Mouse (Mus musculus) MN1 (cell line): ENCODE measurements around the gene Tsnaxip1.
A peak's percentile ranks its signal among the peaks of the same experiment; 100 is the strongest.

Experiments used
- DNase-seq: peaks from one replicate; pipeline ENCODE4 v3.0.0-alpha.2; 2016; ENCODE audit warnings: low spot score

Gene Tsnaxip1

DNA sequence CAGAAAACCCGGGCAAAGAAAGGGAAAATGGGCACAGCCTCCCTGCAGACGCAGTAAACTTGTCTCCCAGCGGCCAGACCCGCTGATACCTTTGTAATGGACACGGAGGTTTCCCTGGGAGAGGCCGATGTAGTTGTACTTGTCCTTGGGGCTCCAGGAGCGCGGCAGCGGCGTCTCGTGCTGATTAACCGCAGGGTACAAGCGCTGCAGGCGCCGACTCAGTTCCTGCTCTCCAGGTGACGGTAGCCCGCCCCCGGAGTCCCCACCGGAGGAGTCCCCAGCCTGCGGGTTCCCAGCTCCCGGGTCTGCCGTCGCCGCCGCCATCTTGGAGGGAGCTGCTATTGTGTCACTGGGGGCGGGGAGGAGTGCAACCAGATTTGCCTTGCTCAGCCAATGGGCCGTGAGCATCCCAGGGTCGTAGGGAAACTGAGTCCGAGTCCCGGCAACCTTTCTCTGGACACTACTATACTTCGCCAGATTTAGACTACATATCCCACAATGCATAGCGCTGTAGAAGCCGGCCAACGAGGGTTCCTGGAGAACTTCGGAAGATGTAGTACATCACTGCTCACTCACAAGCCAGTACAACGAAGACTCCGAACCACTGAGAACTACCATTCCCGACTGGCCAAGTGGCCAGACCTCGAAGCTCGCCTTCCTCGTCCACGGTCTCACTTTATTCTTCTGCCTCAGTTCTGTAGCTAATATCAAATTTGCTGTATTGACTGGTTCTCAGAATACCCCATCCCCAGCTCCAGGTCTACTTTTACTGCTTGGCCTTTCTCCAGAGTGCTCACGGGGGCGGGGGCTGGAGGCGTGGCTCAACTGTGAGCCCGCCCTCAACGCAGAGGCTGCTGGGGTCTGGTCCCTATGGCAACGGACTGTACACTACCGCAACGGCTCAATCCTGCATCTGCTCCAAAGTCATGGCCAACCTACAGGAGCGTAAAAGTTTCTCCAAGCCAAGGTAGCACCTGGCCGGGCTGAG lies at the start of gene Tsnaxip1, which contains the start of gene Ranbp10:
Tsnaxip1 (plus strand) TSS at position 871 of the 988 bp plus-strand sequence.
Ranbp10 (minus strand) TSS at position 490 of the 988 bp plus-strand sequence.
- DNase-seq: peak; percentile 99

DNA sequence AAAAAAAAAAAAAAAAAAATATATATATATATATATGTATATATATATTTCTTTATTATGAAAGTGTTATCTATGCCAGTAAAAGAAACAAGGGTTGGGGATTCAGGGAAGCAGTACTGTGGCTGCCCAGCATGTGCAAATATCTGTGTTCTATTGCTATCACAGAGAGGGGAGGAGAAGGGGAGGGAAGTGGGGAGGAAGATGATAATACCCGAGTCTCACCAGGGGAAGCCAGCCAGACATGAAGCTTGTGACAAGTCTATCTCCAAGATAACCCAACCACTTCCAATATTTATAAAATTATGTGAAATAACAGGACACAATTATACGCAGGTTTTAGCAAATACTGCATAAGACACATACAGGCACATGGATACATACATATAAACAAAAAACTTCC lies 49.7 kb upstream of the Tsnaxip1 start:
- DNase-seq: no peak

DNA sequence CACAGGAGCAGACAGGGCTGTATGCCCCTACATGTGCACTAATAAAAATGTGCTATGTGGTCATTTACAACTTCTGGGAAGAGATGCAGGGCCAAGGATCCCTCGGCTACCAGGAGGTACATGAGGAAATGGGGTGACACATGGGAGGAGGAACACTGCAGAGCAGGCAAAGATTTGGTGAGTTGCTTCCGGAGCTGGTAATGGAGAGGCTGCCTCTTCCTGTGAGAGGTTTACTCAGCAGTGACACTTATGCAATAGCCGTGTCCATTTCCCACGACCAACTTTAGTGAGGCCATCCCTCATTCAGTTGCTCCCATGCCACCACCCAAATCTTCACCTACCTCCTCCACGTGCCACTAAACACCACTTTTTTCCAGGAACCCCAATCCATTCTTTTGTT lies 47.2 kb upstream of the Tsnaxip1 start:
- DNase-seq: no peak

DNA sequence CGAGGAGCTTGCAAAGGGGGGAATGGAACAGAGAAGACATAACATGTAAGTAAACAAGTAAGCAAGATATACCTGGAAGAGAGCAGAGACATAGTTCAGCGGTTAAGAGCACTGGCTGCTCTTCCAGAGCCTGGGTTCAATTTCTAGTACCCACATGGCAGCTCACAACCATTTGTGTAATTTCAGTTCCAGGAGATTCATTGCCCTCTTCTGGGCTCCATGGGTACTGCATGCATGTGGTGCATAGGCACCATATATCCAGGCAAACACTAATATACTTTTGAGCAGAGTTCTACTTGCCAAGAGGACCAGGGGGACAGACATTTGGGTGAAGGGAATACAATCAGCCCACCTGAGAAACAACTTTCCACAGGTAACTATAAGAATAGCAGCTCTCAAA lies 39.3 kb upstream of the Tsnaxip1 start:
- DNase-seq: peak; percentile 56

DNA sequence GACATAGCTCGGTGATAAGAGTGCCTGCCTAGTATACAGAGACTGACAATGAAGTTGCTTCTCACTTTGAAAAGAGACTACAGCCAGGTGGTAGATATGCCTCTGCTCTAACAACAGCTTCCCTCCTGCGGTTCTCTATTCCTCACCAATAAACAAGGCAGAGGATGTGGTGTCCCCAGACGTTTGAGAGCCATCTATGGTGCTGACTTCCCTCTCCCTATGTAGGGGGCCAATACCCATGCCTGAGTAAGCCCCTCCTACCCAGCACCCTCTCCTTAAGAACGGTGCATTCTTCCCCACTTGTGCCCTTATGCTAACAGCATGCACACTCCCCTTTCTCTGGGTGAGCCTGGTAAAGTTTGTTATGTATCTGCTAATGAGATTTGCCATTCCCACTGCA lies 38.6 kb upstream of the Tsnaxip1 start:
- no peak for DNase-seq

DNA sequence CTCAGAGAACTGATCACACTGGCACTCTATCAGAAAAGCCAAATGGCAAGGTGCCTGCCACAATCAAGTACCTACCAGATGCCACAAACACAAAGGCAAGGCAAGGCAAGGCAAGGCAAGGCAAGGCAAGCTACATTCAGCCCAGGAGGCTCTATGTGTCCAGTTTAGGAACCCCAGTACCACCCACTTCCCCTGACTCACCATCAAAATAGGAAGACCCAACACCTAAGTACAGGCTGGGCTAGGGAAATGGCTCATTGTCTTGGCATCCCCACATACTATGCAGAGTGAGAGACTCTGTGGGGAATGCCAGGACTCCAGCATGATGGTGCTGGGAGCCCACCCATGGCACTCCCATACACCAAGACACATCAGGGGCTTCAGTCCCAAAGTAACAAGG lies 37.9 kb upstream of the Tsnaxip1 start:
- DNase-seq: no peak

DNA sequence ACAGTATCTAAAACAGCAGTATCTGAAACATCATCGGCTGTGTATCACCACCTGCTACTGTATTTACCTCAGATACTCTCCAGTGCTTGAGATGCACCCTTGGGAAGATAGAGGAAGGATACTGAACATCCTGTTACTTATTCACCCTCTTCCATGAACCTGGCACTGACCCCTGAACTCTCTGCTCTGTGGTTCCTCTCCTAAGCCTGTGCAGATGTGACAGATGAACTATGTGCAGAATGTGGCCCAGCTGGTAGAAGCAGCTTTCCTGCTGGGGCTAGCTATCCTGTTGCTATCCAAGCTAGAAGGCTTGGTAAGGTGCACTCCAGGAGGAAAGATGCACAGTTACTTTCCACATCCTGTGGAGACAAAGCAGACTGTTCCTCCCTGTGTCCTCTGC lies 34.2 kb upstream of the Tsnaxip1 start:
- no peak for DNase-seq

DNA sequence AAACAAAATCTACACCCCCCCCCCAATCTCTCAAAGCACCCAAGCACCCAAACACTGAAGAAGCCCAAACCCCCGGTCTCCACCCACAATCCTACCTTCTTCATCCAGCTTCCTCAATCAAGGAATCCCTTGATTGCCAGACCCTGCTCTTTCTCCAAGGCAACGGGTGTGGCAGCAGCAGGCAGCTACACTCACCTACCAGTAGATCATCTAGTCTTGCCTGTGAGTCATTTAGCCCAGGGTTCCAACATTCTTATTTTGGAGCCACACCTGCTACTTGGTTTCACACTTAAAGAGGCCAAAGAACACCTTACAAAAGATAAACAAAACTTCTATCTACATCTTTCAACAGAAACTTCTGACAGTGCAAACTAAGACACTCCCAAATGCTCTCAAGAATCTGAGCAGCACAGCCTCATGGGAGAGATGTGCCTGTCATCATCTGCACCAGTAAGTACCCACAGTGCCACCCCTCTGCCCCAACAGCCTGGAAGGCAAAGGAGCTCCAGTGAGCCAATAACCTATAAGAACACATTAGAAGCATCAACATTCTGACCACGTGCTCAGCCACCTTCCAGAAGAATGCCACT lies 33.4 kb upstream of the Tsnaxip1 start:
- DNase-seq: no peak

DNA sequence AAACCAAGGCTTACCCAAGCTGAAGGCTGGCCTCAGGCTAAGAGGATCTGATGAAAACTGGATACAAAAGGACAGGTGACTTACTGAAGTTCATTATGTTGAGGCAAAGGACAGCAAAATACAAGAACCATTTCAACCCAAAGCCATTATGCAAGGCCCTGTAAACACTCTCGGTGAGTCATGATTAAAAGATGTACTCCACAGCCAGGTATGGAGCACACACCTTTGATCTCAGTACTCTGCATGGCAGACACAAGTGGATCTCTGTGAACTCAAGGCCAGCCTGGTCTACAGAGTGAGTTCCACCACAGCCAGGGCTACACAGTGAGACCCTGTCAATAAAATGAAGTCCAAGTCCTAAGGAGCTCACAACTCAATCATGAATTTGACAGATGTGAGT lies 31.7 kb upstream of the Tsnaxip1 start:
- no peak for DNase-seq

DNA sequence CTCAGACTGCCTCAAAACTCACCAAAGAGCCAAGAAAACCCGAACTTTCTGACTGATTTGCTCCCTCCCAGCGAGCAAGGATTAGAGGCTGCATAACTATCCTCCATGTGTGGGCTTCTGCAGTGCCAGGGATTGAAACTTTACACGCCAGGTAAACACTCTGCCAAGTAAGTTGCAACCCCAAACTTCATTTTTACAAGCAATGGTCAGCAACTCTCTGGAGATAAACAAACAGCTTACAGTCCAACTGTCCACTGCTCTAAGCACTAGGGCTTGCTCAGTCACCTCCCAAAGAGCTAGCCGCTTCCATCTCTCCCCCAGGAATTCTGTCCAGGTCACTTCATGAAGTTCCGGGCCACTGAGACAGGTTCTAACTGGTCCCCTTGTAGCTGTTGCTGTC lies 29.1 kb upstream of the Tsnaxip1 start:
- no peak for DNase-seq

DNA sequence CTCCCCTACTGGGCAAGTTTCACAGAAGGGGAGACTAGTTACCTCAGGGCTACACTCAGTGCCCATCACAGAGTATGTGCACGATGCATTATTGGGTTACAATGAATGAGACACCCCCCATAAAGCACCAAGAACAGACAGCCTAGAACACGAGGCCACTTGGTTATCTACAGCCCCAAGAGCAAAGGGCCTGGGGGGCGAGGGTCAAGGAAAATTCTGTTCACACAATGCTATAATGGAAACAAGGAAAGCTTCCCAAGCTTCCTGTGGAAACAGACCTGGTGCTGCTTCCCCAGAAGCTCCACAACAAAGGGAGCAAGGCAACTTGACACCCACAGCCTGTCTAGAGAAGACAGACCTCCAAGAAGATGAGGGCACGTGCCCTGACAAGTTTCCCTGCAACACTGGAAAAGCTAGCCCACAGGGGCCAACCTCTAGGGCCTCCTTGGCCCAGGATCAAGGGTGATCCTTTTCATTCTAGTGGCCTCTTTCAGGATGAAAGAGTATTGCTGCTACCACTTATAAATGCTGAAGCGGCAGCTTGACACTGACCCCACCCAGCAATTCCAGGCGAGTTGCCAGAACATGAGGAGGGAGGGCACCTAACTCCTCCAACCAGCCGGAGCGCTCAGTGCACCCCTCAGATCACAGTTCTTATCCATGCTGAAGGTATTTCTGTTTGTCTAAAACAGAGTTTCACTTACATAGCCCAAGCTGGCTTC lies 28.3 kb upstream of the Tsnaxip1 start:
- peak; percentile 72 for DNase-seq

DNA sequence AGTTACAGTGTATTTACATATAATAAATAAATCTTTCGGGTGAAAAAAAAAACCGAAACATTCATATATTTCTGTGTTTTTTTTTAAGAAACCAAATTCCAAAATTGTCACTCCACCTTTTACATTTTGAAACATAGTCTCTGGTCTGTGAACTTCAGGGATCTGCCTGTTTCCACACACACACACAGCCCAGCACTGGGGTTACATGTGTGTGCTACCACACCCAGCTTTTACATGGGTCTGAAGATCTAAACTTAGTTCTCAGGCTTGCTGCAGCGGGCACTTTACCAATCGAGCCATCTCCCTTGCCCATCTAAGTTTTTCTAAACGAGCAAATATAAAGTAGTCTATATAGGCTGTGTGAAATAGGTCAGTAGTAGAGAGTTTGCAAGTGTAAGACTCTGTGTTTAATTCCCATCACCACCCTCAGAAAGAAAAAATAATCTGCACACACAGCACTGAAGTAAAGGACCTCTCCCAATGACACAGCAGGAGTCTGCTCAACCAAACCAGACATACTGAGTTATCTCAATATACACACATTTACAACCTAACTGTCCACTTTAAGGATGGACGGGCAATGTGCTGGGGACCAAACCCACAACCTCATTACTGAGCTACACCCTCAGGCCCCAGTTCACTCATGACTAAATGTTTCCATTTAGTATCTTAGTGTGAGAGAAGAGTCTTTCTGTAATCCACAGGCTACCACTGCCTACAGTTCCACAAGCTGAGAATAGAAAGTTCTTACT lies 26.2 kb upstream of the Tsnaxip1 start:
- DNase-seq: no peak

DNA sequence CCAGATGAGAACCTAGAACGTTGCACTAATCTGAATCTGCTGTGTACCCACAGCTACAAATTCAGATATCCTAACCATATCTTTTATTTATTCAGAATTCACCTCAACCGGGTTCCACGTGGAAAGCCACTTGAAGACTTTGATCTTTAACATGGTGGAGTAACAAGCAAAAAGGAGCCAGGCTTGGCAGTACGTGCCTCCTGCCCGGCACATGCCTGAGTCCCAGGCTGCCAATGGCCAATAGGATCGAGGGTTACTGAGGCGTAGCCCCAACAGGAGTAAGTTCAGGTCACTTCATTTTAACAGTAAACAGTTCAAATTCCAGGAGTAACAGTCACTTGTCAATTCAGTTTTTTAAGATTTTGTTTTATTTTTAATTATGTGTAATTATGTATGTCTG lies 22.7 kb upstream of the Tsnaxip1 start:
- no peak for DNase-seq

DNA sequence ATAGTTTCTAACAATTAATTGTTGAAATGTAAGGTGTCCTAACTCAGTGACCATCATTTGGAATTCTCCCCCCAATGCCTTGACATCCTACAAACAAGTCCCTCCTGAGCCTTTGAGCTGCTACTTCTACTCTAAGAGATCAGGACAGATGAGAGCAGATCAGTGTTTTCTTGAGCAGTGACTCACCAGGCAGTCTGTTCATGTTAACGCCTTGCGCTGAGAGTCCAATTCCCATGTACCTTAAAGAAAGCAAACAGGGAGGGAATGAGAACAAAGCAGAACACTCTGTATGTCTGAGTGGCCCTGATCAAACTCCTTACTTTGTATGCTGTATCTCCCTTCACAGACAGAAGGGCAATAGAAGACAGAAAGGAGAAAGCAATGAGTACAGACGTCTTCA lies 22.2 kb upstream of the Tsnaxip1 start:
- DNase-seq: no peak

DNA sequence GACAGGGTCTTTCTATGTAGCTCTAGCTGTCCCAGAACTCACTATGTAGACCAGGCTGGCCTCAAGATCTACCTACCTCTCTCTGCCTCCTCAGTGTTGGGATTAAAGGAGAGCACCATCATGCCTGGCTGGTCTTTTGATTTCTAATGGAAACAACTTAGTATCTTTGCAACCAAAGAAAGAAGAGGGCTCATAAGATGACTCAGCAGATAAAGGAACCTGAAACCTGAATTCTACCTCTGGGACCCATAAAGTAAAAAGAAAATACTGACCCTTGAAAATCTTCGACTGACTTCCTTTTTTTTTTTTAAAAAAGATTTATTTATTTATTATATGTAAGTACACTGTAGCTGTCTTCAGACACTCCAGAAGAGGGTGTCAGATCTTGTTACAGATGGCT lies 21.6 kb upstream of the Tsnaxip1 start:
- DNase-seq: no peak

DNA sequence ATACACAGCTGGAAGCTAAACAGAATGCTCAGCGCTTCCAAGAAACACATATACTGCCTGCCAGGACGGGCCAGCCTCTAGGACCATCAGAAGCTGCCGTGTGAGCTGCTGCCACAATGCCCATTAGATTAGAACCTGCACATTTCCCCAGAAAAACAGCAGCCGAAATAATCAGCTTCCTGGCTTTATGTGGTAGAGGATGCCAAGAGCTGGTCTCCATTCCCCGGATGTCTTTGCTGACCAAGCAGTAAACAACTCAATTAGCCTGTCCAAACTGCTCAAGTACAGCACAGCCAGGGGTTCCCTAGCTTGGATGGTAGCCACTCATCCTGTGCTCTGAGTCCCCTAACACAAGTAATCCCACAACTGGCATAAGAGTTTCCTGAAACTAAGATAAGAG lies 19.8 kb upstream of the Tsnaxip1 start:
- peak; percentile 57 for DNase-seq

DNA sequence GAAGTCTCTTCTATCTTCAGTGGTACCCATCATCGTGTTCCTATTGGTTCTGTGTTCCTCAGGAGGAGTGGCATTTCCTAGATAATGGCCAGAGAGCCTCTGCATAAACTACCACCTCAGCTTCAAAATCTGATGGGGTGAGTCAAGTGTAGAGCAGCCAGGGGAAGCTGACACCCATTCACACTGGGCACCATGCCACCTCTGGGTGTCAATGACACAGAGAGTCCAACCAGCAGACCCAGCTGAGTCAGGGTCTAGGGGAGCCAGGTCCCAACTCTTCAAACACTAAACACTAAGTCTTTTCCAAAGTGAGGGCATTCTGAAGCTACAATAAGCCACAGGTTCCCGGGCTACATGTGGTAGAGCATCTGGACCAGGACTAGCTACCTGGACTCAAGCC lies 19.1 kb upstream of the Tsnaxip1 start:
- DNase-seq: peak; percentile 51

DNA sequence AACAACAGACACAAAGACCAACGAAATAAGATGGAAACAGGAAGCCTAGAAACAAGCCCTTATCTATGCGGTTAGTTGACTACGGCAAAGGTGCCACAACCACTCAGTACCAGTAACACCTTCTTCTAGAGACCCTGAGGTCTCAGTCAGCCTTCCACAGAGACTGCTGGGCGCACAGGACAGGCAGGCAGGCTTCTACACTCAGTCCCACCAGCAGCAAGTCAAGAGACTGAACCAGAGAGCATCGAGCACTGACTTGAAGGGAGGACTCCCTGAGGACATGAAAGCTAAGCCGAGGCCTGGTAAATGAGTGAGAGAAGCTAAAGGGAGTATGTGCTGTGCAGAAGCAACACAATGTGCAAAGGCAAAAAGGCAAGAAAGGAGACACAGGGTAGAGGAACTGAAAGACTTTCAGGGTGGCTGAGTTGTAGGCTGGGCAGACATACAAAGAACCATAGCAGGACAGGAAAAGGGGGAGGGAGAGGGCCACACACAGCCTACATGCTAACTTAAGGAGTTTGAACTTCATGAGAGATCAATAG lies 17.2 kb upstream of the Tsnaxip1 start:
- DNase-seq: no peak

DNA sequence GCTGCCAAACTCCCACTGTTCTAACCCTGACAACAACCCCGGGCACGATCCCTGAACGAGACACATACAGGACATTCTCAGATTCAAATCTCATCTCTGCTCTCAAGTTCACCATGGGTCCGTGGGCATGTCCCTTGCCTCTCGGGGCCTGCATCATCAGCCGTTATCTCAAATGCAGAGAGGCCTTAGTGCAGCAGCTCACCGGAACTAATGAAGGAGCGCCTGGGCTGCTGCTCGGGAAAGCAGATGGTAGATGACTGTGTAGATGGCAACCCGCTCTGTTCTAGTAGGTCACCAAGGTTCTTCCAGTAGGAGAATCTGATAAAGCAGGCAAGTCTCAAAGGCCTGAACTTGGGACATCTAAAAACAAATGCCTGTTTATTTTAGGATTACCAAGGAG lies 16.5 kb upstream of the Tsnaxip1 start:
- DNase-seq: peak; percentile 75

DNA sequence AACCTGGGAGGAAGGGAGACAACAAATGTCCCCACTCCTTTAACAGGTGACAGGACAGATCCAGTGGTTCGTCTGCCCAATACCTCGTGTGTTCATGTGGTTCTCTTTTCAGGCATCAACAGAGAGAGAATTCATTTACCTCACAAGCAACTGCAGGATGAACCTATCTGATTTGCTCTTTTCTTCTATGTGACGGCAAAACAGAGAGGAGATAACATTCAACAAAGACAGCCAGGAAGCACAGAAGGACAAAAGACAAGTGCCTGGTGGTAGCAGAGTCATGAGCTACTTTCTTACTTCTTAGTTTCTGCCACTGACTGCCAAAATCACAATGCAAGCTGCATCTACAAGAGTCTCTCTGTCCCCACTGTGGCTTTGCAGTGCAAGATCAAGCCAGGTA lies 16.0 kb upstream of the Tsnaxip1 start:
- DNase-seq: no peak

DNA sequence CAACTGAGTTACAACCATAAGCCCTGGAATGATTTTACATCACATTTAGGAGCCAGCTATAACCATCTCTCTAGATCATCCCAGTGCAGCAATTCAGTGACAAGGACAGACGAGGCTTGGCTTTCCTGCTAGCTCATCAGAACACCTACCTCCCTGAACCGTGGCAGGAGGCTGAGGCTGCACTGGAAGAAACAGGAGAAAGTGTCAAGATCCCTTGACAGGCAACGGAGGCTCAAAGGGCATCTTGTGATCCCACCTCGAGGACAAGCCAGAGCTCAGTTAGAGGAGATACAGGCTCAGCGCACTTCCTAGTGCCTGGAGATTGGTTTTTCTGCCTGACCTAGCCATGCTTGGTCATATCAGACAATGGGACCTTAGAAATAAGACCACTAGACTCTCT lies 15.0 kb upstream of the Tsnaxip1 start:
- no peak for DNase-seq

DNA sequence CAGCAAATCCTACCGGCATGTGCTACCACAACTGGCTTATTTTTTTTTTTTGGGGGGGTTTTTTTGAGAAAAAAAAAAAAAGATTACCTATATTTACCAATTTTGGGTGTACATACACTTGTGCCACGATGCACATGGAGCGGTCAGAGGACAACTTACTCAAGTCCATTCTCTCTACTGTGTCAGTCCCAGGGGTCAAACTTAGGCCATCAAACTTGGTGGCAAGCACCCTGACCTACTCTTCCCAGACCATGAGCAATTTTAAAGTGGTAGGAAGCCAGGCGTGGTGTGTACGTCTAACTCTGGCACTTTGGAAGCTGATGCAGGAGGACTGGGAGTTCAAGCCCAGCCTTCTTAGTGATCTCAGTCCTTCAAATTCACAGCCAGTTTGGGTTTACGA lies 14.3 kb upstream of the Tsnaxip1 start:
- no peak for DNase-seq
